Mouse (Mus musculus) embryonic facial prominence, embryonic 14.5 days (tissue): ENCODE measurements at regions not wholly inside any gene's neighbourhood (a gene's known extent, or its start where the extent isn't known, plus 50 kb on each side); places are given as distances from the start of the nearest gene placed in this dataset.

Experiments
- ATAC-seq: fragments of 200-750 bp; cut with Nextera tagmentation; 2 replicates; pipeline ENCODE4 v1.8.0; 2017; ENCODE audit warnings: low read depth, moderate number of reproducible peaks, moderate TSS enrichment
- DNase-seq: peaks from one replicate; pipeline ENCODE4 v3.0.0-alpha.2; 2015; ENCODE audit warnings: low spot score
- H3K27ac ChIP-seq: fragments of 300-500 bp; sonication (generic); replicated peaks from 2 replicates; pipeline ENCODE4 v1.5.1; 2014; ENCODE audit warnings: low read depth, mild to moderate bottlenecking, low read length, moderate library complexity
- H3K27me3 ChIP-seq: fragments of 300-500 bp; sonication (generic); replicated peaks from 2 replicates; pipeline ENCODE4 v1.6.1; 2014; ENCODE audit warnings: low read length; ENCODE audit not compliant: control insufficient read depth, insufficient read depth
- H3K36me3 ChIP-seq: fragments of 300-500 bp; sonication (generic); 2 replicates; pipeline ENCODE4 v1.6.1; 2014; ENCODE audit warnings: low read length, mixed read lengths; ENCODE audit not compliant: control insufficient read depth, insufficient read depth
- H3K4me1 ChIP-seq: fragments of 300-500 bp; sonication (generic); 2 replicates; pipeline ENCODE4 v1.6.1; 2014; ENCODE audit warnings: antibody characterized with exemption, low read length; ENCODE audit not compliant: control insufficient read depth, insufficient read depth
- H3K4me2 ChIP-seq: fragments of 300-500 bp; sonication (generic); 2 replicates; pipeline ENCODE4 v1.6.1; 2014; ENCODE audit warnings: low read depth, mild to moderate bottlenecking, low read length, moderate library complexity, mixed read lengths
- H3K4me3 ChIP-seq: fragments of 300-500 bp; sonication (generic); 2 replicates; pipeline ENCODE4 v1.5.1; 2014; ENCODE audit warnings: low read depth, mild to moderate bottlenecking, low read length
- H3K9ac ChIP-seq: fragments of 300-500 bp; sonication (generic); 2 replicates; pipeline ENCODE4 v1.6.1; 2014; ENCODE audit warnings: low read depth, mild to moderate bottlenecking, low read length, moderate library complexity, mixed read lengths
- H3K9me3 ChIP-seq: fragments of 300-500 bp; sonication (generic); 2 replicates; pipeline ENCODE4 v1.6.1; 2016; ENCODE audit warnings: low read length; ENCODE audit not compliant: control insufficient read depth
- WGBS: fragments of 180-500 bp; shearing (Covaris S2); extraction: QIAGEN DNeasy Blood & Tissue Kit; methylation state at CpG from one replicate; pipeline ENCODE4 v1.1.7; 2014; 5-methylcytosine and 5-hydroxymethylcytosine counted together

GRCm38 (mm10) chr3:43700711-43701110 is 1677.5 kb upstream of the Pcdh10 start:
- H3K9ac ChIP-seq, result no peak overlapping the region
- H3K27ac ChIP-seq, result no peak overlapping the region
- no peak overlapping the region for H3K4me3 ChIP-seq
- DNase-seq, result no peak
- H3K4me1 ChIP-seq, result no peaks in the 10 kb centered on the region
- H3K27me3 ChIP-seq, result no peaks in the 10 kb centered on the region
- 83% methylated on average over 1 of the region's 1 CpGs for WGBS
- no peaks in the 10 kb centered on the region for H3K36me3 ChIP-seq
- no peak overlapping the region for H3K4me2 ChIP-seq
- no peaks in the 10 kb centered on the region for H3K9me3 ChIP-seq
- ATAC-seq, result no peak

GRCm38 (mm10) chr3:43719768-43720383 is 1658.3 kb upstream of the Pcdh10 start:
- no peak overlapping the region for H3K4me2 ChIP-seq
- H3K4me1 ChIP-seq, result no peaks in the 10 kb centered on the region
- no peak overlapping the region for H3K9ac ChIP-seq
- DNase-seq (peak; percentile 2), ATAC-seq (no peak)
- H3K4me3 ChIP-seq, result no peak overlapping the region
- no peaks in the 10 kb centered on the region for H3K36me3 ChIP-seq
- H3K27me3 ChIP-seq, result no peaks in the 10 kb centered on the region
- H3K9me3 ChIP-seq, result no peaks in the 10 kb centered on the region
- no peak overlapping the region for H3K27ac ChIP-seq
